Mouse (Mus musculus): Measurements from ENCODE around the gene Safb2. TPM values are rescaled to one million over a fixed set of nuclear protein-coding genes. Genes with fewer than 3 reads are reported as not detected.

The Safb2 gene
- total RNA-seq, 2 experiments from 2014 or later = 62.2 to 65.6 TPM

GRCm38 (mm10) chr17:56542736-56543135, 41.6 kb downstream of the Safb2 start:
- intact Hi-C loops (cut with DNase I) = no loop called here
- no peak for DNase-seq

- no peak for DNase-seq
- intact Hi-C loops (cut with DNase I) = no loop called here
Observed at GRCm38 (mm10) chr17:56540562-56540975, 43.8 kb downstream of the Safb2 start.

- DNase-seq = no peak
- intact Hi-C loops (cut with DNase I) = no loop called here
Observed at GRCm38 (mm10) chr17:56537912-56538311, 46.5 kb downstream of the Safb2 start.

GRCm38 (mm10) chr17:56536874-56537273, 47.5 kb downstream of the Safb2 start:
- intact Hi-C loops (cut with DNase I) = no loop called here
- DNase-seq = no peak

- intact Hi-C loops (cut with DNase I) = no loop called here
- DNase-seq = no peak
Observed at GRCm38 (mm10) chr17:56536192-56536591, 48.2 kb downstream of the Safb2 start.

GRCm38 (mm10) chr17:56524943-56525342, 59.4 kb downstream of the Safb2 start:
- intact Hi-C loops (cut with DNase I) = no loop called here
- DNase-seq = no peak

GRCm38 (mm10) chr17:56522744-56523143, 61.6 kb downstream of the Safb2 start:
- DNase-seq = no peak
- intact Hi-C loops (cut with DNase I) = no loop called here

GRCm38 (mm10) chr17:56515690-56516410, 68.5 kb downstream of the Safb2 start:
- intact Hi-C loops (cut with DNase I) = no loop called here

GRCm38 (mm10) chr17:56514916-56515315, 69.5 kb downstream of the Safb2 start:
- DNase-seq = no peak
- intact Hi-C loops (cut with DNase I) = no loop called here

More at GRCm38 (mm10) chr17:56515690-56516410, 68.5 kb downstream of the Safb2 start:
- no peak for DNase-seq

GRCm38 (mm10) chr17:56514330-56514729, 70.1 kb downstream of the Safb2 start:
- intact Hi-C loops (cut with DNase I) = no loop called here
- DNase-seq = no peak

GRCm38 (mm10) chr17:56512310-56512709, 72.1 kb downstream of the Safb2 start, which contains the start of gene Znrf4:
Gene Znrf4, minus strand, starts transcription at chr17:56512431.
- DNase-seq = no peak
- intact Hi-C loops (cut with DNase I) = no loop called here

GRCm38 (mm10) chr17:56511707-56512090, 72.7 kb downstream of the Safb2 start:
- intact Hi-C loops (cut with DNase I) = no loop called here
- DNase-seq = no peak

- peak in 1 of 2 experiments; percentile 10 for DNase-seq
- intact Hi-C loops (cut with DNase I) = no loop called here
Observed at GRCm38 (mm10) chr17:56510970-56511706, 73.2 kb downstream of the Safb2 start.

Other genes with a start within 250 kb of the Safb2 start
- gene Ptprs, start 108.1 kb downstream of the Safb2 start, total RNA-seq (2021) = 10 to 100 TPM; 60.3 to 64.8 TPM
- not detected for gene Znrf4, start 72.2 kb downstream of the Safb2 start, total RNA-seq (2021)
- gene Gm20219, start 30.2 kb downstream of the Safb2 start, total RNA-seq (2021) = under 1 TPM; 0.43 to 0.51 TPM
- gene Safb, start 240 bp upstream of the Safb2 start, total RNA-seq (2021) = 10 to 100 TPM; 78.1 to 88.8 TPM
- 100 to 1,000 TPM; 347 to 349 TPM for gene 2410015M20Rik, start 25.2 kb upstream of the Safb2 start, total RNA-seq (2021)
- 100 to 1,000 TPM; 717 to 746 TPM for gene Rpl36, start 28.8 kb upstream of the Safb2 start, total RNA-seq (2021)
- 100 to 1,000 TPM in 1 of 2 experiments, 10 to 100 TPM in 1; 97.3 to 104 TPM for gene Lonp1, start 42.3 kb upstream of the Safb2 start, total RNA-seq (2021)
- gene Catsperd, start 43.6 kb upstream of the Safb2 start, total RNA-seq (2021) = not detected
- 10 to 100 TPM; 41.8 to 44.7 TPM for gene Ranbp3, start 88.7 kb upstream of the Safb2 start, total RNA-seq (2021)
- gene Ndufa11, start 133.2 kb upstream of the Safb2 start, total RNA-seq (2021) = 100 to 1,000 TPM; 796 to 811 TPM
- gene Vmac, start 133.4 kb upstream of the Safb2 start, total RNA-seq (2021) = 1 to 10 TPM; 5.3 to 7.6 TPM
- gene Nrtn, start 172.9 kb upstream of the Safb2 start, total RNA-seq (2021) = 10 to 100 TPM; 19.7 to 20.0 TPM
- gene Dus3l, start 180.2 kb upstream of the Safb2 start, total RNA-seq (2021) = 10 to 100 TPM; 19.6 to 21.6 TPM
- under 1 TPM; 0.48 to 0.49 TPM for gene Prr22, start 185.7 kb upstream of the Safb2 start, total RNA-seq (2021)
- 1 to 10 TPM; 4.3 to 6.0 TPM for gene Rfx2, start 246.4 kb upstream of the Safb2 start, total RNA-seq (2021)

All from heart, postnatal 14 days (tissue).